Mouse (Mus musculus): ENCODE results near the gene Pold1.

Pold1 gene

DNA sequence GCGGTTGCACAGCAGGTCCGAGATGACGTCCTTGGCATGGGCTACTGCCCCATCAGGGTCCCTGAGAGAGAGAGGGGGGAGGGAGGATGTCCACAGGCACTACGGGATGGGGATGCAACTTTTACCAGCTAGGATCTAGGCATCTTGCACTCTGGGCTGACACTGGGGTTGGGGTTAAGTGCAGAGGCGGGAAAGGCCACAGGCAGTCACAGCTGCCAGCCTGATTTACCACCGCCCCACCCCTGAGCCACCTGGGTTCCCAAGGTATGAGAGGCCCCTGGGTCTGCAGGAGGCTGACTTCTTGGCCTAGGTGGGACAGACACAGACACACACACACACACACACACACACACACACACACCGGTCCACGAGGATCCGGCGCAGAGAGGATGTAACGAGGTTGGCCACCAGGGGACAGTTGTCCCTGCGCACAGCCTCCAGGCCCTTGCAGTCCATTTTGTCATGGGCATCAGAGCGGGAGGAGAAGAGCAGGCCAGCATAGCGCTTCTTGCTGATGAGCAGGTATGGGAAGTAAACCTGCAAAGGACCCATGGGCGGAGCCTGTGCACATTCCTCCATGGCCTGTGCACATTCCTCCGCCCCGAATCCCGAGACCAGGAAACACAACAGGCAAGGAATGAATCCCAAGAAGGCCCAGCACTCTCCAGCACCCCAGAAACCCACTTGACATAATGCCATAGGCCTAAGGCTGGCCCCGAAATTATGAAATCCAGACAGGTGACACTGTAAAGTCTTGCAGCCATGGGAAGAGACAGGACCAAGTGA is 13.8 kb downstream of the Pold1 start:
- in situ Hi-C loops (cut with MboI; ENCODE audit: low pct_unique_long_range_greater_than_20kb in 1 of 2, low sequenced_read_pairs in 2 of 2, unreplicated experiment in 1 of 2): loop anchor here in 1 of 2 experiments (10.0 kb wide), 1 partner anchor 60 kb away; the partner anchor contains the start of gene Kcnc3

DNA sequence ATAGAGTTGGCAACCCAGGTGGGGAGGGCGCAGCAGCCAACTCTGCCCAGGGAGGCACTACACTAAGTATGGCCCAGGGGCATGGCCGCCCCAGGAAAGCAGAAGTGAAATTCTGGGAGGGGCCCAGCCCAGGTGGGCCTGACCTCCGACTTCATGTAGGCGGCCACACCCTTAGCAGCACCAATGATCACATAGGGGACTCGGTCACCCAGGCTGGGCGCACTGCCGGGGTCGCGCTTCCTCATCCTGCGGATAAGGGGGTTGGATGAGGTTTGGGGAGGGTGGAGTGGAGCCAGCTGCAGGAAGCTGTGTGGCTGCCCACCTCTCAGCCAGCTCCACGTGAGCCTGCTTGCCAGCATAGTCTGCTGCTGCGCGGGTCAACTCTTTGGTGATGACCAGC is 14.4 kb downstream of the Pold1 start:
- in situ Hi-C loops (cut with MboI; ENCODE audit: low pct_unique_long_range_greater_than_20kb in 1 of 2, low sequenced_read_pairs in 2 of 2, unreplicated experiment in 1 of 2): loop anchor here in 1 of 2 experiments (10.0 kb wide), 1 partner anchor 61 kb away; the partner anchor contains the start of gene Kcnc3

DNA sequence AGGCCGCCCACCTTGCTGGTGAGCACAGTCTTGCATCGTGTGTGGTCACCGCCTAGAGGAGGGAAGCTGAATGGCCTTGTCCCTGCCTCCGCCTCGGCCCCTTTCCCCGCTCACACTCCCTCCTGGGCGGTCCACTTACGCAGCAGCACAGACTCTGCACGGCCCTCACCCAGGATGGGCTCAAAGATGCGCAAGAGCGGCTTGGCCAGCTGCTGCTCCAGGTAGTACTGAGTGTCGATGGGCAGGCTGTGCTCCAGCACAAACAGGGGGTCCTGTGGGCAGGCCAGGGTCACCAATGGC is 15.0 kb downstream of the Pold1 start:
- in situ Hi-C loops (cut with MboI; ENCODE audit: low pct_unique_long_range_greater_than_20kb in 1 of 2, low sequenced_read_pairs in 2 of 2, unreplicated experiment in 1 of 2): loop anchor here in 1 of 2 experiments (10.0 kb wide), 1 partner anchor 61 kb away; the partner anchor contains the start of gene Kcnc3

DNA sequence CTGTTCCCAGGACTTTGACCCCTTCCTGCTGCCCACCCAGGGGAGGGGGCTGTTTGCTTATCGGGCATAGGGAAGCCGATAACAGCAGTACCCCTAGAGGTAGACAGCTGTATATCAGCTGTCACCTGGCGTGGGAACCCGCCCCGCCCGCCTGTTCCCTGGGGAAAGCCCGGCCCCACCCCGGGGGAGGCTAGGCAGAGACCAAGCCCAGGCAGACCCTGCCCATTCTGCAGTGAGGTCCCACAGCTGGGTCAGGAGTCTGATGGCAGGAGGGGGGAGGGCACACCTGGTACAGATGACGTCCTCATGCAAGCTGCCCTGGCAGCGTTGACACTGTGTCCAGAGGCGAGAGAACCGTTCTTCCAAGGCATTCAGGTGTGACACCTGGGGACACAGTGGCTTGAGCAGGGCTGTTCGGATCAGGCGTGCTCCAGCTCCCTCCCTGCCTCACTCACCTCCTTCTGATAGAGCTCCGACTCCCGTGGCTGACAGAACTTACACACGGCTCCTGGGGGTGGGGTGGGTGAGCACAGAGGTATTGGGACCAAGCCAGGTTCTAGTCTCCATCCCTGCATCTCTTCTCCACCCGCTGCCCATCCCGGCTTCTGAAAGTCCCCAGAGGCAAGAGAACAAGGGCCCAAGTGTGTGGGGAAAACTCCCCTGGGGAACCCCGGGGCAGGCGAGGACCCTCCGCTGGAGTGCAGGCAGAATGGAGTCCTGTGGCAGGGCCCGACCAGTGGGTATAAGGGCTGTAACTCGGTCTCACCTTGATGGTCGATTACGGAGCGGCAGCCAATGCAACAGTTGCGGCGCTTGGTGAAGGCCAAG is 15.5 kb downstream of the Pold1 start:
- in situ Hi-C loops (cut with MboI; ENCODE audit: low pct_unique_long_range_greater_than_20kb in 1 of 2, low sequenced_read_pairs in 2 of 2, unreplicated experiment in 1 of 2): loop anchor here in 1 of 2 experiments (10.0 kb wide), 1 partner anchor 62 kb away; the partner anchor contains the start of gene Kcnc3

DNA sequence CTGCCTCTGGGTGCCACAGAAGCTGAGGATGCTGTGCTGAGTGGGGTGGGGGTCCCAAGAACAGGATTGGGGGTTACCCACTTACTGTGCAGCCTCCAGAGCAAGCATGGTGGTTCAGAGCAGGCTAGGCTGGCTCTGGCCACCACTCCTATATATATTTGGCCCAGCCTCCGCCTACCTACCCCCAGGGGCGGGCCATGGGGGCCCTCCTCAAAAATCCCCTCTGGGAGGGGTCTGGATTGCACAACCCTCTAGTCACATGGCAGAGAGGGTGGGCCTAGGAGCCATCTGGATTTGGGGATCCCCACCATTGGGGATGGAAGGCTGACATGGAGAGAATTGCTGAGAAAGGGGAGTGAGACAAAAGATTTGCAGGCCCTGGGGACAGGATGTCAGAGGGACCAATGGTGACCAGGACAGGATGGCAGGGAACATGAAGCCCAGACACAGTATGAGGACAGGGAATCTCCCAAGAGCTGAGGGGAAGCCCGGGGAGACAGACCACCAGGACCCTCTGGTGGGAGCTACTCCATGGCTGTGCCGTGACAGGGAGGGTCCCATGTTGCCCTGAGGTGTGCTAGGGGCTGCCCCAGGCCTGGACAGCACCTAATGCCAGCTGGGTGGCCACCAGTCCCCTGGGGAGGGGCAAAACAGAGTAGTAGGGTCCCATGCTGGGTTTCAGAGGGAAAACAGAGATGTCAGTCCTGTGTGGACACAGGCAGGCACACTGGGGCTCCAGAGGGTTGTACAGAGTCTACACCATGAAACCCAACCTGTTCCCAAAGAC is 16.5 kb downstream of the Pold1 start, which contains the start of gene Spib:
Spib (minus strand) TSS at position 126 of the 787 bp plus-strand sequence.
- in situ Hi-C loops (cut with MboI; ENCODE audit: low pct_unique_long_range_greater_than_20kb in 1 of 2, low sequenced_read_pairs in 2 of 2, unreplicated experiment in 1 of 2): loop anchor here in 1 of 2 experiments (10.0 kb wide), 1 partner anchor 63 kb away; the partner anchor contains the start of gene Kcnc3

DNA sequence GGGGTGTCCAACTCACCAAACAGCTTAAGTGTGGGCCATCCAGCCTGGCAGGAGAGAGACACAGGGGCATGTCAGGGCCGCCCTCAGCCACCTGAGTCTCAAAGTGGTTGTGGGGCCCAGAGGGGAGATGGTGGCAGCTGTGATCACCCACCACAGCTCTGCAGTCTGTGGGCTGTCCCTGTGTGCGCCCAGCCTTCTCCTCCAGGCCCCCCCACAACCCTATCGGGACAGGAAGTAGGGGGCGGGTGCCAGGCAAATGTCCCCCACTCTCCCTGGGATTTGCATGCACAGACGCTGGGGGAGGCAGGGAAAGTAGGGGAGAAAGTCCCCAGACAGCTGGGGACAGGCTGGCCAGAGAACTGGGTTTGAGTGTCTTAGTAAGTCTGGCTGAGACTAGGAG is 17.4 kb downstream of the Pold1 start:
- in situ Hi-C loops (cut with MboI; ENCODE audit: low pct_unique_long_range_greater_than_20kb in 1 of 2, low sequenced_read_pairs in 2 of 2, unreplicated experiment in 1 of 2): loop anchor here in 1 of 2 experiments (10.0 kb wide), 1 partner anchor 64 kb away; the partner anchor contains the start of gene Kcnc3

DNA sequence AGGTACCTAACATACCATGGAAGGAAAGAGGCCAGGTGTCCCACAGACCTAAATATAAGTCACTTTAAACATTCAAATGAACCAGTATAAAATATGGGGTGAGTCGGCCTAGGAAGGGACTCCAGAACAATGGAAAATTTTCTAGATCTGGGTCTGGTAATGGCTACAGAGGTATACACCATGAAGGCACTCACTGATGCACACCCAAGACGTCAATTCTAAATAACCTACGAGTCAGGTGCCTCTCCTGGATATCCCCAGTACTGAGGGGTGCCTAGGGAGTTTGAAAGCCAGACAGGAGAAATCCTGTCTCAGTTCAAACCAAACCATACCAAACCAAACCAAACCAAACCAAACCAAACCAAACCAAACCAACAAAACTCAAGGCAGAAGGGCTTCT is 18.1 kb downstream of the Pold1 start:
- in situ Hi-C loops (cut with MboI; ENCODE audit: low pct_unique_long_range_greater_than_20kb in 1 of 2, low sequenced_read_pairs in 2 of 2, unreplicated experiment in 1 of 2): loop anchor here in 1 of 2 experiments (10.0 kb wide), 1 partner anchor 64 kb away; the partner anchor contains the start of gene Kcnc3

DNA sequence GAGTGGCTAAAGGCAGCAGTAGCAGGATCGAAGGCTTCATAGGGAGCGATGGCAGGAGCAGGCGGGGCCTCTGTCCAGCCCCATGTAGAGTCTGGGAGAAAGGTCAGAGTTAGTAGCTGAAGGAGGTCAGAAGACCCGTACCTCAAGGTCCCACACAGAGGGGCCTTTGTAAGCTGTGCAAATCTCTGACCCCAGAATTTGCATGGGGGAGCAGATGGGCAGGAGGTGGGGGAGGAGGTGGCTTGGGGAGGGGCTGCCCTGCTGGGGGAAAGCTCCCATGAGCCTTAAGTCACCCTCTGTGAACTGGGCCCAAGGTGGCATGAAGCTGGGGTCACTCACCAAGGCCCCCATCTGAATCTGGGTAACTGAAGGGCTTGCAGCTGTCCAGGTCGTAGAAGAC is 19.1 kb downstream of the Pold1 start:
- in situ Hi-C loops (cut with MboI; ENCODE audit: low pct_unique_long_range_greater_than_20kb in 1 of 2, low sequenced_read_pairs in 2 of 2, unreplicated experiment in 1 of 2): no loop called here

DNA sequence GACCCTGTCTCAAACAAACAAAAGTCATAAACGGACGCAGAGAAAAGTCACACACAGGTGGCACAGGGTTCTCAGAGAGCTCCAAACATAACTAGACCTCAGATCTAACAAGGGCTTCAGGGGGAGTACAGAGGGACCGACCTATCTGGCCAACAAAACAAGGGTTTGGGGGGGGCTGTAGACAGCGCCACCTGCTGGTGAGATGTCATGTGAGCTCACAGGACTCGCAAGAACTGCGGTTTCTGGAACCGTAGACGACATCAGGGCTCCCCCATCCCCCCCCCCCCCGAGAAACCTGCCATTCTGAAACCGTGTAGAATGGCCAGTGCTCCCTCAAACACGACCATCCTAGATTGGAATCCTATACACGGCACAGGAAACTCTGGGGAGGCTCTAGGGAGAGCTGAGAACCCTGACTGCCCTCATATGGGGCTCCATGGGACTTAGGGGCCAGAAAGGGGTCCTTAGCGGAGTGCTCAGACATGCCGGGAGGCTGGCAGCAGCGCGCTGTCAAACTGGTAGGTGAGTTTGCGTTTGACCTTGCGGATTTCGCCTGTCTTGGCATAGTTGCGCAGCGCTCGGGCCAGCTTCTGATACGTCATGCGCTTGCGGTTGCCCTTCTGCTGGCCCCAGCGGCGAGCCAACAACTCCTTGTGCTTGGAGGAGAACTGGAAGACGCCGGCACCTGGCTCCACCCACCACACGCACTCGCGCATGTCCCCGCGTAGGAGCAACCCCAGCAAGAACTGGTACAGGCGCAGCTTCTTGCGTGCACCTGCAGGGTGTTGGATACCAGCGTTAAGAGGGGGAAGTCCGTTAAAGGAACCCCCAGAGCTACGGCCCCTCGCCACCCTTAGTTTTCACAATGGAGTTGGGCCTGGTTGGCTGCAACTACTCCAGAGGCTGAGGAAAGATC is 20.9 kb downstream of the Pold1 start:
- in situ Hi-C loops (cut with MboI; ENCODE audit: low pct_unique_long_range_greater_than_20kb in 1 of 2, low sequenced_read_pairs in 2 of 2, unreplicated experiment in 1 of 2): no loop called here

DNA sequence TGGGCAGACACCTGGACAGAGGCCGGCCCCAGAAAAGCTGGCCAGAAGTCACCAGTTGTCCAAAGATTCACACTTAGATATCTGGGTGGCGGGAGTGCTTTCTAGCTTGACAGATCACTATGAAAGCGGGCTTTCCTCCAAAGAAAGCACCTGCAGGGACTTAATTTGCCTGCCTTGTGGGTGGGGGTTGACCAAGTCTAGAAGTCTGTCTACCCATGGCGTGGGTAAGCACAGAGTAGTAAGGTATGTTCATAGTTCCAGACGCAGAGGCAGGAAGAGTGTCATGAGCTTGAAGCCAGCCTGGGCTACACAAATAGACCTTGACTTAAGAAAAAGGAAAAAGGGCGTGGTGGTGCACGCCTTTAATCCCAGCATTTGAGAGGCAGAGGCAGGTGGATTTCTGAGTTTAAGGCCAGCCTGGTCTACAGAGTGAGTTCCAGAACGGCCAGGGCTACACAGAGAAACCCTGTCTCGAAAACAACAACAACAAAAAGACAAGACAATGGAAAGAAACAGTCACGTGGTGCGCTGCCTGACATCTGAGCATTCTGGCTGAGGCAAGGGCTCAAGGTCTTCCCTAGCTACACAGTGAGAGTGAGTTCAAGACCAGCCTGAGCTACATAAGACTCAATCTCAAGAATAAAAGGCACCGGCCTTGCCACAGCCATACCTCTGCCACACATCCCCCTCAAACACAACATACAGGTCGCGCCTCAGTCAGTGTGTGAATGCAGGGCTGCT is 22.1 kb downstream of the Pold1 start:
- in situ Hi-C loops (cut with MboI; ENCODE audit: low pct_unique_long_range_greater_than_20kb in 1 of 2, low sequenced_read_pairs in 2 of 2, unreplicated experiment in 1 of 2): no loop called here

DNA sequence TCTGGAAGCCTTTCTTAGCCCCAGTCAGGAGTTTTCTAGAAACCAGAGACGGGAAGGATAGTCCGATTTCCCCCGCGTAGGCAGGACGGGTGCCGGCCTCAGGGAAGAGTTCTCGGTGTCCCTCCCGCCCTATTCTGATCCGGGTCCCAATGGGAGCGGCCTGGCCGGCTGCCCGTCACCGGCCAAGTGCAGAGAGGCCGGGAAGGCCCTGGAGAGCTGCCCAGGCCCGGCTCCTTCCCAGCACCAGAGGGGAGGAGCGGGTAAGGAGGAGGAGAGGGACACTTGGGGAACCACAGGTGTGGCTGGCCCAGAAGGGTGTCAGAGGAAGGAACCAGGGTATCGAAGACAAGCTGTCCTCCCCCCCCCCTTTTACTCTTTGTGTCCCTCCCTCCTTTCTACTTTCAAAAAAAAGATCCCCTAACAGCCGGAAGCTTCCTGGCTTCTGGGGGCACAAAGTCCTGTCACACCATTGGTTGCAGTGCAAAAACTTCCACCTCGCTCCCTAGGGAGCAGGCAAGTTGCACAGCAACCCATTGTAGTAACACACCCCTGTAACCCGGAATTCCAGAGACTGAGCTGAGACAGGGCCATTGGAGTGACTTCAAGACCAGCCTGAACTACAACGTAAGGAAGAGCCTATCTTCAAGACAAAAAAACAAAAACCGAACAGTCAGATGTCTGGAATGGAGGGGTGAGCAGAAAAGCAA is 23.4 kb downstream of the Pold1 start:
- in situ Hi-C loops (cut with MboI; ENCODE audit: low pct_unique_long_range_greater_than_20kb in 1 of 2, low sequenced_read_pairs in 2 of 2, unreplicated experiment in 1 of 2): no loop called here

DNA sequence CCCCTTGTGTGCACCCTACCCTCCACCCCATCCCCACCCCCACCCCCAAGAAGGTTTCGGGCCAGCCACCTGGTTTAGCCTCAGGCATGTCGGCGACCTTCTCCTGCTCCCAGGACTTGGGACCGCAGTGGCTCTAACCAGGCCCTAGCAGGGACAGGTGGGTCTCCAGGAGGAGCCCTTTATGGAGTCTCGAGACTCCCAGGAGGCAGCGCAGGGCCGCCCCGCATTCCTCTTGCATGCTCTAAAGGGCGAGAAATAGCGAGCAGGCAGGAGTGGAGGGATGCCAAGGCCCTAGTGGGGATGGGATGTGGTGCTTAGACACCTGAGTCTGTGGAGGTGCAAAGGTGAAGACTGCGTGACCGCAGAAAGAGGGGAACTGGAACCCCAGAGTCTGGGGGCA is 24.1 kb downstream of the Pold1 start, which contains the start of gene Mybpc2:
Mybpc2 (minus strand) TSS at position 155 of the 400 bp plus-strand sequence.
- in situ Hi-C loops (cut with MboI; ENCODE audit: low pct_unique_long_range_greater_than_20kb in 1 of 2, low sequenced_read_pairs in 2 of 2, unreplicated experiment in 1 of 2): no loop called here

DNA sequence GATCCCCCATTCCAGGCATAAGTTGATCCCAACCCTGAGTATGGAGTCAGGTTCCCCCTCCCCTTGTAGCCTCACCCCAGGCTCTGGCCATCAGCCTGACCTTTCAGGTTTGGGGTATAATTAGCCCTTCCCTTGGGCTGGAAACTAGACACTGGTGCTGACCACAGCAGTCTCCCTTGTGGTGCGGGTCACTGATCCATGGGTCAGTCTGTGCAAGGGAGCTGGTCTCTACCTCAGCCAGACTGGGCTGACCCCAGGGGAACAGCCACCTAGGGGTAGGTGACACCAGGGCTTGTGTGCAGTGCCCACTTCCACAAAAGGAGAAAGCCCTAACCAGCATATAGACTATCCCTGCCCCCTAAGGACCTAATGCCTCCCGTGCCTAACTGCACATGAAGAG is 25.6 kb downstream of the Pold1 start:
- in situ Hi-C loops (cut with MboI; ENCODE audit: low pct_unique_long_range_greater_than_20kb in 1 of 2, low sequenced_read_pairs in 2 of 2, unreplicated experiment in 1 of 2): no loop called here

DNA sequence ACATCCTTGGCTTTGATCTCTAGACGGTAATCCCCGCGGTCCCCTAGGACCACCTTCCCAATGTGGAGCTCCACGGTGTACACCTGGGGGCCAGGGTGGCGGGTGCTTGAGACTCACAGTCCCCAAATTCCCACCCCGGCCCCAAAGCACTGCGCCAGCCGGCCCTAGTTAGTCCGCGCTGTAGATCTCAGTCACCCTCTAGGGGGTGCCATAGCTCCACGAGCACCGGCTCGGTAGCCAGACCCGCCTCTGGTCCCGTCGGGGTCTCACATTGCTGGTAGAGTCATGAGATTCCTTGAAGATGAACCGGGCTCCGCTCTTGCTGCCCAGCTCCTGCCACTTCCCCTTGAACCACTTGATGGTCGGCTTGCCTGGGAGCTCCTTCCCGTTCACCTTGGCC is 26.9 kb downstream of the Pold1 start:
- in situ Hi-C loops (cut with MboI; ENCODE audit: low pct_unique_long_range_greater_than_20kb in 1 of 2, low sequenced_read_pairs in 2 of 2, unreplicated experiment in 1 of 2): no loop called here

DNA sequence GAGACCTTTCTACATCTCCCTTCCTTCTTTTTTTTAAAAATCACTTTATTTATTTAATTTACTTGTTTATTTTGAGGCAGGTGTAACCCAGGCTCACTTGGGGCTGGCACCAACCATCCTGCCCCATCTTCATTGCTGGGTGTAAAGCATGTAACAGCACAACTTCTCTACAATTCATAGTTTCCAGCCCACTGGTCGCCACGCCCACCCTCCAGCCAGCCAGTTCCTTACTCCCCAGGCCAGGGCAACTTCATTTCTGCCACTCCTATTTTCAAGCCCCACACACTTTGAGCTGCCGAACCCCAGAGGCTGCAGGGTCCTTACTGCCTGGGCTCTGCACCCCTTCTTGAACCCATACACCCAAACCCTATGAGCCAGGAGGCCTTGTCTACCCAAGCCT is 27.7 kb downstream of the Pold1 start:
- in situ Hi-C loops (cut with MboI; ENCODE audit: low pct_unique_long_range_greater_than_20kb in 1 of 2, low sequenced_read_pairs in 2 of 2, unreplicated experiment in 1 of 2): no loop called here

DNA sequence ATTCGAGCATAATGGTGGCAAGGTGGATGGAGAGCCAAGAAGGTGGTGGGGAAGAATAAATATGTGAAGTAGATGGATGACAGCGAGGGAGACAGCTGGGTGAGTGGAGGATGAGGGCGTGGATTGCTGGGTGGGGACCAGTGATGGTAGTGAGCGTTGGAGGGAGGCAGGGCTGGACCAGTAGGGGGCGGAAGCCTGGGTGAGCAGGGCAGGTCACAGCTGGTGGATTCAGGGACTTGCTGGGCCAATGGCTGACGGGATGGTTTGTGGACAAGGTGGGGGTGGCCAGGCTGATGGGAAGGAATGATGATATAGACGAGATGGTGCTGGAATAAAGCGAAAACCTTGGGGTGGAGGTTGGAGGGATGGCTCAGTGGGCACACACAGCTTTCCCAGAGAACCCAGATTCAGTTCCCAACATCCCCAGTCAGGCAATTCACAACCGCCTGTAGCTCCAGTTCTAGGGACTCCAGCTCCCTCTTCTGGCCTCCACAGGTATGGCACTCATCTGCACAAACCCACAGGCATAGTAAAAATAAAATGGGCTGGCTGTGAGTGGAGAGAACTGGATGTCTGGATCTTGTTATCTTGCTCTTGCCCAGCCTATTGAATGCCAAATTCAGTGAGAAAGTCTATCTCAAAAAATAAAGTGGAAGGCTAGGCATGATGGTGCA is 29.3 kb downstream of the Pold1 start:
- in situ Hi-C loops (cut with MboI; ENCODE audit: low pct_unique_long_range_greater_than_20kb in 1 of 2, low sequenced_read_pairs in 2 of 2, unreplicated experiment in 1 of 2): loop anchor here in 1 of 2 experiments (5.0 kb wide), 1 partner anchor 43 kb away; no protein-coding TSS in a partner anchor
